Mouse (Mus musculus) MEL (cell line): ENCODE results near the gene Cpd.

Experiments
- BHLHE40 ChIP-seq: IDR thresholded peaks from 2 replicates; pipeline ENCODE4 v1.6.1; 2012; ENCODE audit warnings: low read depth, mild to moderate bottlenecking, inconsistent platforms, low read length, improper control_type of control experiment, borderline replicate concordance
- CTCF ChIP-seq, 3 experiments: IDR thresholded peaks in 2 of 3; conservative IDR thresholded peaks in 1 of 3; 2 replicates each; pipeline ENCODE4 v1.5.1; 2011 to 2012; ENCODE audit warnings: low read length in 3 of 3, low read depth in 2 of 3, mild to moderate bottlenecking in 2 of 3, improper control_type of control experiment in 1 of 3, inconsistent platforms in 1 of 3, mixed read lengths in 1 of 3, moderate library complexity in 1 of 3; ENCODE audit not compliant: control insufficient read depth in 1 of 3, insufficient read depth in 1 of 3, poor library complexity in 1 of 3, severe bottlenecking in 1 of 3
- GABPA ChIP-seq: IDR thresholded peaks from 2 replicates; pipeline ENCODE4 v1.6.1; 2012; ENCODE audit warnings: low read depth, mild to moderate bottlenecking, inconsistent platforms, low read length, improper control_type of control experiment, moderate library complexity
- HCFC1 ChIP-seq: IDR thresholded peaks from 2 replicates; pipeline ENCODE4 v1.6.1; 2012; ENCODE audit warnings: low read depth, mild to moderate bottlenecking, inconsistent platforms, low read length, improper control_type of control experiment, moderate library complexity
- KAT2A ChIP-seq: conservative IDR thresholded peaks from 2 replicates; pipeline ENCODE4 v1.6.1; 2012; ENCODE audit warnings: low read depth, low read length, improper control_type of control experiment, inconsistent platforms
- MAFK ChIP-seq: IDR thresholded peaks from 2 replicates; pipeline ENCODE4 v1.6.1; 2011; ENCODE audit warnings: low read depth, mild to moderate bottlenecking, low read length, improper control_type of control experiment, borderline replicate concordance
- POLR2A ChIP-seq, 2 experiments: IDR thresholded peaks; 2 replicates each; pipeline ENCODE4 v1.6.1; 2011 to 2012; ENCODE audit warnings: low read length in 2 of 2, mild to moderate bottlenecking in 2 of 2, control low read depth in 1 of 2, improper control_type of control experiment in 1 of 2, low read depth in 1 of 2, moderate library complexity in 1 of 2; ENCODE audit not compliant: control insufficient read depth in 1 of 2, insufficient read depth in 1 of 2, poor library complexity in 1 of 2
- USF2 ChIP-seq, 2 experiments: IDR thresholded peaks; 2 replicates each; pipeline ENCODE4 v1.6.1; 2011 to 2012; ENCODE audit warnings: improper control_type of control experiment in 2 of 2, low read length in 2 of 2, borderline replicate concordance in 1 of 2, inconsistent platforms in 1 of 2, low read depth in 1 of 2, mild to moderate bottlenecking in 1 of 2; ENCODE audit not compliant: insufficient read depth in 1 of 2
- ZC3H11A ChIP-seq: IDR thresholded peaks from 2 replicates; pipeline ENCODE4 v1.6.1; 2012; ENCODE audit warnings: low read depth, mild to moderate bottlenecking, inconsistent platforms, low read length, improper control_type of control experiment
- ZNF384 ChIP-seq: IDR thresholded peaks from 2 replicates; pipeline ENCODE4 v1.6.1; 2012; ENCODE audit warnings: low read depth, mild to moderate bottlenecking, inconsistent platforms, low read length, improper control_type of control experiment

GRCm38 (mm10) chr11:76896360-76896759 lies 49.5 kb upstream of the Cpd start:
- TF ChIP-seq CTCF (IDR thresholded peaks at IDR 0.05 in 2 of 3, conservative IDR thresholded peaks at IDR 0.05 in 1 of 3; ENCODE audit: control insufficient read depth in 1 of 3, insufficient read depth in 1 of 3, low read depth in 2 of 3, low read length in 3 of 3, poor library complexity in 1 of 3, severe bottlenecking in 1 of 3): no peak
- no peak for TF ChIP-seq POLR2A (IDR thresholded peaks at IDR 0.05; ENCODE audit: control insufficient read depth in 1 of 2, insufficient read depth in 1 of 2, low read depth in 1 of 2, low read length in 2 of 2, poor library complexity in 1 of 2)
- TF ChIP-seq KAT2A: no peak
- TF ChIP-seq BHLHE40: no peak
- no peak for TF ChIP-seq ZC3H11A
- TF ChIP-seq HCFC1: no peak
- TF ChIP-seq MAFK: no peak
- no peak for TF ChIP-seq USF2 (IDR thresholded peaks at IDR 0.05; ENCODE audit: borderline replicate concordance in 1 of 2, insufficient read depth in 1 of 2, low read depth in 1 of 2, low read length in 2 of 2)
- TF ChIP-seq GABPA: no peak
- TF ChIP-seq ZNF384: no peak
